Mouse (Mus musculus) left cerebral cortex, postnatal 4 days (tissue): ENCODE data around the gene Itgad. TPM values are rescaled to one million over a fixed set of nuclear protein-coding genes. Genes with fewer than 3 reads are reported as not detected.

Experiments used
- DNase-seq: peaks from one replicate; pipeline ENCODE4 v3.0.0-alpha.2; 2022
- intact Hi-C: fragments of 180-260 bp; cut with DNase I; formaldehyde crosslinking; loops from one replicate; pipeline ENCODE4 v1.15.1; 2025
- total RNA-seq, 2 experiments: library from RNA; stranded (reverse); gene quantifications; 2 replicates each; pipeline ENCODE4 v1.2.3; 2021

Itgad gene
- total RNA-seq, 2 experiments from 2014 or later = 0.22 to 0.66 TPM

- DNase-seq = no peak
- intact Hi-C loops = no loop called here
Observed at GRCm38 (mm10) chr7:128271496-128271895, 117.3 kb downstream of the Itgad start.

Other genes with a start within 250 kb of the Itgad start
- 10 to 100 TPM; 28.1 to 31.1 TPM for gene Kat8, start 241.9 kb upstream of the Itgad start, total RNA-seq
- gene Prss8, start 224.3 kb upstream of the Itgad start, total RNA-seq = 1 to 10 TPM in 1 of 2 experiments, under 1 TPM in 1; 0.54 to 1.6 TPM
- 10 to 100 TPM; 13.5 to 15.5 TPM for gene Prss36, start 207.7 kb upstream of the Itgad start, total RNA-seq
- 100 to 1,000 TPM; 504 to 524 TPM for gene Fus, start 186.9 kb upstream of the Itgad start, total RNA-seq
- 1 to 10 TPM; 2.4 to 3.3 TPM for gene Pycard, start 160.5 kb upstream of the Itgad start, total RNA-seq
- under 1 TPM; 0.26 to 0.56 TPM for gene Trim72, start 150.4 kb upstream of the Itgad start, total RNA-seq
- 1 to 10 TPM; 2.1 to 2.2 TPM for gene Itgam, start 91.7 kb upstream of the Itgad start, total RNA-seq
- not detected for gene Gm49368, start 91.7 kb upstream of the Itgad start, total RNA-seq
- gene Itgax, start 24.8 kb upstream of the Itgad start, total RNA-seq = under 1 TPM; 0.44 to 0.48 TPM
- 1 to 10 TPM; 3.2 TPM for gene Cox6a2, start 52.0 kb downstream of the Itgad start, total RNA-seq
- gene Armc5, start 83.0 kb downstream of the Itgad start, total RNA-seq = 10 to 100 TPM; 10.3 to 11.2 TPM
- 1 to 10 TPM; 5.0 to 5.2 TPM for gene 9130023H24Rik, start 83.7 kb downstream of the Itgad start, total RNA-seq
- gene Tgfb1i1, start 92.4 kb downstream of the Itgad start, total RNA-seq = 10 to 100 TPM; 36.9 to 37.6 TPM
- gene Slc5a2, start 111.3 kb downstream of the Itgad start, total RNA-seq = not detected
- gene BC017158, start 143.8 kb downstream of the Itgad start, total RNA-seq = 10 to 100 TPM; 23.4 to 27.8 TPM